Mouse (Mus musculus): ENCODE data around the gene Sipa1l1.
A peak's percentile ranks its signal among the peaks of the same experiment; 100 is the strongest.

Sipa1l1 gene

GRCm38 (mm10) chr12:82424783-82425182, 255.7 kb downstream of the Sipa1l1 start:
- no peak for DNase-seq (ENCODE audit: low read depth, low spot score)

DNA sequence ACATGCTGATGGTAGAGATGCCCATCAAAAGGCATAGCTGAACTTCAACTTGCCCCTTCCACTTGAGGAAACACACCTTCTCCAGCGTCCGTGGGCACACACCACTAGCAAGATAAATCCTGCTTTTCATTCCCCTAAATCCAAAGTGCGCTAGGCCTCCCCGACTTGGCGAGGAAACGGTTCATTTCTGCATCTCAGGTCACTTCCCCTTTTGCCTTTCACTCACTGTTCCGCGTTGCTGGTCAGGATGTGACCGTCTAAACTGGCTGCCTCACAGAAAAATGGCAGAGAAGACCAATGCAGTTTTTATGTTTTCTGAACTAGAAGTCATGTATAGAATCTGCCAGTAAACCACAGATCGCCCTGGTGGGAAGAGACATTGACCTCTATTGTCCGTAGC, 256.7 kb downstream of the Sipa1l1 start:
- no peak for DNase-seq (ENCODE audit: low read depth, low spot score)

- peak; percentile 71 for DNase-seq (ENCODE audit: low read depth, low spot score)
These were observed 258.3 kb downstream of the Sipa1l1 start for GRCm38 (mm10) chr12:82427416-82427815.

DNA sequence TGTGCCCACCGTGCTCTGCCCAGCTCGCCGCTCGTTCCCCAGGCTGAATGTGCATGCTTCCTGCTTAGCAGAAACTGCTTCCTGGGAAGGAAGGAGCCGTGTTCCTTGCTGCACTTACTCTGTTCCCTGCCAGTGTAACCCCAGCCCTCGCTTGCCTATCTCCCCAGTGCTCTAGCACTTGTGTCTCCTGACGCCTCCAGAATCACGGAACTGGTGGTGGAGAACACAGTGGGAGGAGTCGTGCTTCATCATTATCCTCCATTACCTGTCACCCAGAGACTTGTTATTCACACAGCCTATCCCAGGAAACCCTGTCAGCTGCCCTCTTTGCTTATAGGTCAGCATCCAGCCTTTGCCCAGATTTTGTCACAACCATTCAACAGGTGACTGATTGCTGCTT, 259.3 kb downstream of the Sipa1l1 start:
- DNase-seq (ENCODE audit: low read depth, low spot score), result no peak

DNA sequence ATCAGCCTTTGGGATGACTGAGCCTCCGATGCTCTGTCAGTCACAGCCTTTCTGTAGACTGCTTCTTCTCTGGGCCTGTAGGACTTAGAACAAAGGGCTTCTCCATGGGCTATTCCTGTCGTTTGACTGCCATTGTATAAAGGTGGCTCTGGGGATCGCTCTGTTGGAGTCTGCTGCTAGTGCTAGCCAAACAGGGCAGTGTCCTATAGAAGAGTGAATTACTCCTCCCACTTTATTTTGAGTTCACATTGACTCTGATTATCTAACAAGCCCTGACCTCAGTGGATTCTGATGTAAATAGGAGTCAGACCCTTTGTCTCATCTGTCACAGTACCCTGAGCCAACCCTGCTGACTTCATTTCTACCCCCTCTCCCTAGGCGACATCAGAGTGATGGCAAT, 264.2 kb downstream of the Sipa1l1 start:
- DNase-seq (ENCODE audit: low read depth, low spot score), result no peak

DNA sequence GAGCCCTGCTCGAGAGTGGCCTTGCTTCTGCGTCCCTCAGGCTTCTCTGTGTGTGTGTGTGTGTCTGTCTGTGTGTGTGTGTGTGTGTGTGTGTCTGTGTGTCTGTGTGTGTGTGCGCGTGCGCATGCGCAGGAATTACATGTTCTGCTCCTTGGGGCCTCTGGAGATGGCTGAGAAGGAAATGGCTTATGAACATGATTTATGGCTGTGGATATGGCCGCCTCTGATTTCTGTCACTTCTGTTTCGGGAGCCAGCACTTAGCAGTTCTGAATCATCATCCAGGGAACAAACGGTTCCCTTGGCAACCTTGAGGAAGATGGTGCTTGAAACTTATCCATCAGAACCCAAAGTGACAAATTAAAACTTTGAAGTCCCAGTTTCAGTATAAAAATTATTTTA, 265.5 kb downstream of the Sipa1l1 start:
- DNase-seq (ENCODE audit: low read depth, low spot score), result peak; percentile 83

GRCm38 (mm10) chr12:82441479-82441878, 272.4 kb downstream of the Sipa1l1 start:
- DNase-seq (ENCODE audit: low read depth, low spot score), result no peak

- no peak for DNase-seq (ENCODE audit: low read depth, low spot score)
These were observed 277.5 kb downstream of the Sipa1l1 start for GRCm38 (mm10) chr12:82446609-82447024.

- DNase-seq (ENCODE audit: low read depth, low spot score), result no peak
These were observed 279.2 kb downstream of the Sipa1l1 start for GRCm38 (mm10) chr12:82448129-82448815.

- no peak for DNase-seq (ENCODE audit: low read depth, low spot score)
These were observed 283.3 kb downstream of the Sipa1l1 start for GRCm38 (mm10) chr12:82452428-82452827.

- no peak for DNase-seq (ENCODE audit: low read depth, low spot score)
These were observed 285.3 kb downstream of the Sipa1l1 start for GRCm38 (mm10) chr12:82454415-82454814.

DNA sequence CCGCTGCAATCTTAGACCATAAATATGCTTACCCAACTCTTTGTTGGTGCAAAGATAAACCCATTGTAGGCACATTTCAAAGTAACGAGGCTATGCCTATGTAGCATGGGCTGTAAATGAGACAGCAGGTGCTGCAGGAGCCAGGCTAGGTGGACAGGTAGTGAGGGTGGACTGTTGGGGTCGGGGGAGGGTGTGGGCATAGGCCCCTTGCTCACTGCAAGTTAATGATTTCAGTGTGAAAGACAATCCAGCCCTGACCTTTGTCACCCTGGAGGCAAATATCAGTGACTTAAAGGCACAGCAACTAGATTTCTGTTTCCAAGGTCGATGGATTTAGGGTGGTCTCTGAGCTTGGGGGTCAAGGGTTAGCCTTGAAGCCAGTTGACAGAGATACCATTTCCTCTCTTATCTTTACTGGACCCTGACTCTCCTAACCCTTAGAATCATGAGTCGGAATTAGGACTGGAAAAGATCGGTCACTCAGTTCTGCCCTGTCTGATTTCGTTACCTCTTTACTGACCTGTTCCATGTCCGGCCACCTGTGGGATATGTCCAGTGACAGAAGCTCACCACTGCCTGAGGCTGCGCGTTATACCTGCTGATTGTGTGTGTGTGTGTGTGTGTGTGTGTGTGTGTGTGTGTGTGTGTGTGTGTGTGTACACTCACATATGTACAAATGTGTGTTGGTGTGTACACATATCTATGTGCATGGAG, 286.7 kb downstream of the Sipa1l1 start:
- DNase-seq (ENCODE audit: low read depth, low spot score), result no peak

DNA sequence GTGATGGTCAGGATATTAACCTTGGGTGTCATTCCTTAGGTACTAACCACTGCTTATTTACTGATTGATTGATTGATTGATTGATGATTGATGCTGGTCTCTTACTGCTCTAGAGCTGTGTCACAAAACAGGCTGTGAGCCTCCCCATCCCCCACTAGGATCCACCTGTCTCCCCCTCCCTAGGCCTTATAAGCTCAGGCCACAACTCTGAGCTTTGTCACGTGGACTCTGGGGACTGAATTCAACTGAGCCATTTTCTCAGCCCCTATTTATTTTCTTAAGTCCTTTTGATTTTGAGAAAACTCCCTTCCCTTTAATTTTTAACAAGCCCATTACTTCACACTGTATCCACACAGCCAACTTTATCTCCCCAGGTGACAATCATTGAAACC, 287.3 kb downstream of the Sipa1l1 start:
- no peak for DNase-seq (ENCODE audit: low read depth, low spot score)

- no peak for DNase-seq (ENCODE audit: low read depth, low spot score)
These were observed 288.5 kb downstream of the Sipa1l1 start for GRCm38 (mm10) chr12:82457609-82458008.

GRCm38 (mm10) chr12:82458017-82458416, 288.9 kb downstream of the Sipa1l1 start:
- DNase-seq (ENCODE audit: low read depth, low spot score), result no peak

GRCm38 (mm10) chr12:82467234-82467633, 298.1 kb downstream of the Sipa1l1 start:
- no peak for DNase-seq (ENCODE audit: low read depth, low spot score)

DNA sequence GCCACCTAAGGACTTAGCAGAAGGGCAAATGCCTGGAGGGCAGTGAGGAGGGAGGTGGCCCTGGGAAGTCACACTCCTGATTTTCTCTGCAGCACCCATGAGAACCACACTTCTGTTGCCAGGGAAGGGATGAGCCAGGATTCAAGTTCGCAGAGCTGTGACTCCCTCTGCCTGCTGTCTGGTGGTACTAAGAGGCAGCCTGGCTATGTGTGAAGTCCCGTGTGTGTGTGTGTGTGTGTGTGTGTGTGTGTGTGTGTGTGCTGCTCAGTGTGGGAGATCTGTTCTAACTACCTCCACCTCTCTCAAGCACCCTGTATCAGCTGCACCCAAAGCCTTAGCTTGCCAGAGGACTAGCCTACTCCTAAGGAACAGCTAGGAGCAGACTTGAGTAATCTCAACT, 298.5 kb downstream of the Sipa1l1 start:
- DNase-seq (ENCODE audit: low read depth, low spot score), result peak; percentile 69

GRCm38 (mm10) chr12:82468416-82468815, 299.3 kb downstream of the Sipa1l1 start:
- DNase-seq (ENCODE audit: low read depth, low spot score), result no peak

DNA sequence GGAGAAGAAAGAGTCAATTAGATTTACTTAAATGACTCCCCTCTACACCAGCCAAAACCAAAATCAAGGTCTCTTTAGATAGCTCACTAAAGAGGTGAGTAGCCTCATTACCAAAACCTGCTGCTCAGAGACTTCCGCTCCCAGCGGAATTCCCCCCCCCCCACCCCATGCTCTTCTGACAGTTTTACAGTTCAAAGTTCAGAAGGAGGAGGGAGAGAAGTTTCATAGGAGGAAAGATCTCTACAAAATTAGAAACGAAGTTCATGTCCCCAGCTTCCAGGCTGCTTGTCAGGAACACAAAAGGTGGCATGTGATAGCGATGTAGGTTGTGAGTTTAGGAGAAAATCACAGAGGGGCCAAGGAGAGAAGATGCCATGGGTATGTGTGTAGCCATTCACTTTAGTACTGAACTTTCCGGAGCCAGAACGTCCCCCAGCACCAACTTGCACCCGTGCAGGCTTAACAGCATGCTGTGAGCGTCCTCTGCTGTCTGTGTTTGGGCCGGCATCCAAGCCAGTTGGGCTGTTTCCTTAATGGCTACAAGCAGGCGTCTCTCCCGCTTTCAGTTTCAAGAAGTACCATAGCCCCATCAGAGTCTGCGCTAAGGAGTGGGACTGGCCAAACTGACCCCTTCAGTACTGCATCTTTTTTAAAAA, 300.7 kb downstream of the Sipa1l1 start:
- peak; percentile 77 for DNase-seq (ENCODE audit: low read depth, low spot score)

DNA sequence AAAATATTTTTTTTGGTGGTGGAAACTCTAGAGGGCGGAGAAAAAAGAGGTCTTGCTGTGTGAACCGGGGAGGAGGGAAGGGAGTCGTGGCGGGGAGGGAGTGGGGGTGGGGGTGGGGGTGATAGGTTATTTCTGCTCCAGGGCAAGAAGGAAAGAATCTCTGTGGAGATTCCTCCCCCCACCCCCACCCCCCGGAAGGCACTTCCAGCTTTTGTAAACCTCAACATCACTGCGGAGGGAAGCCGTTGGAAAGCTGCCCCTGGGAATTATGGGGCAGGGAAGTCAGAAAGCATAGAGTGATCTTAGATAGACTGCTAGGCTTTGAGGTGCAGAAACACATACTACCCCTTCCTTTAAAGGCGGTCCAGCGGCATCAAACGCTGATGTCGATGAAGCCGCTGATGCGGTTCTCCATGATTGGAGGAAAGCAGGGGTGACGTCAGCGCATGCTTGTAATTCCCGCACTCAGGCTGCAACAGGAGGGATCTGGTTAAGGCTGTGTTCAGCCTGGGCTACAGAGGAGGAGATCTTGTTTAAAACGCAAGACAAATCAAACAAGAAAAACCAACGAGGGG, 301.3 kb downstream of the Sipa1l1 start:
- DNase-seq (ENCODE audit: low read depth, low spot score), result peak; percentile 91

DNA sequence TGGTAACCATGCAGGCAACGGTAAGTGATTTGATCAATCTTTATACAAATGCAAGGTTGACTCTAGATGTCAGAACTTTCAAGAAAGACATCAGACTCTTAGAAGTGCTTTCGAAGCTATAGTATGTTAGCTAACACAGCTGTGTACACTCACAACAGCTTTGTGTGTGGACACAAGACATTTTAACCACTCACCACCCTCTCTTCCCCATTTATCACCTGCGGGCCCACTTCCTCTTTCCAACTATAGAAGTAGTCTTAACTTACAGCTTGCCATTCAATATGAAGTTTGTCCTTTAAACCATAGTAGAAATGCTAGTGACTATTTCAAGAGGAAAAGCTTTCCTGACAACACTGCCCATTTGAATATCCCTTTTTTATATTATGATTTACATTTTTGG, 303.7 kb downstream of the Sipa1l1 start:
- DNase-seq (ENCODE audit: low read depth, low spot score), result no peak

GRCm38 (mm10) chr12:82473238-82473637, 304.1 kb downstream of the Sipa1l1 start:
- no peak for DNase-seq (ENCODE audit: low read depth, low spot score)
